ENCODE assay signal across 28 mouse cellular contexts in the genomic region with DNA sequence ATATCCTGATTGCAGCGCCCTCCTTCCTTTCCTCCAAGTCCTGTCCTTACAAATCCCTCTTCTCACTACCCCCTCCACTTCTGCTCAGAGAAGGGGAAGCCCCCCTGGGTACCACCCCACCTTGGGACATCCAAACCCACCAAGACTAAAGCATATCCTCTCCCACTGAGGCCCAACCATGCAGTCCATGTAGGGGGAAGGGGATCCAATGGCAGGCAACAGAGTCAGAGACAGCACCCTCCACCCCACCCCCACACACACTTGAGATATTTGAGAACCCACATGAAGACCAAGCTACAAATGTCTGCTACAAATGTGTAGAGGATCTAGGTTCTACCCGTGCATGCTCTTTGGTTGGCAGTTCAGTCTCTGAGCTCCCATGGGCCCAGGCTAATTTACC.
"Had no signal": no experiment of that assay in that cellular context is flagged by ENCODE, and none has a peak within 500 bp of the region (broad histone marks: within the 10 kb centered on the region; RNA-seq: fewer than 3 reads in every experiment).

No protein-coding gene starts in this region.

- H3K27ac ChIP-seq: embryonic facial prominence, embryonic 10.5 days; embryonic facial prominence, embryonic 12.5 days; embryonic facial prominence, embryonic 13.5 days; embryonic facial prominence, embryonic 15.5 days; forebrain, embryonic 10.5 days; forebrain, embryonic 12.5 days; forebrain, embryonic 13.5 days; forebrain, embryonic 15.5 days; gastrocnemius, adult 2 months; heart, adult 2 months had no signal

- H3K9ac ChIP-seq: embryonic facial prominence, embryonic 12.5 days; embryonic facial prominence, embryonic 13.5 days; embryonic facial prominence, embryonic 15.5 days; forebrain, embryonic 12.5 days; forebrain, embryonic 13.5 days; forebrain, embryonic 15.5 days; forebrain, postnatal 0 days had no signal

- H3K4me1 ChIP-seq: embryonic facial prominence, embryonic 10.5 days; embryonic facial prominence, embryonic 12.5 days; embryonic facial prominence, embryonic 13.5 days; embryonic facial prominence, embryonic 15.5 days; forebrain, embryonic 10.5 days; forebrain, embryonic 12.5 days; forebrain, embryonic 13.5 days; forebrain, embryonic 15.5 days had no signal

- DNase-seq: cerebellum, adult 18-20 months; cerebellum, adult 2 months; cerebellum, adult 8-10 months; cerebellum, adult 9-10 months; cerebellum, adult 9-11 months; cerebellum, postnatal 10 days; cerebellum, postnatal 14 days; cerebellum, postnatal 25 days; cerebellum, postnatal 36 days; embryo, embryonic 11 days; forebrain, postnatal 0 days; gastrocnemius, adult 2 months; gastrocnemius, postnatal 10 days; gastrocnemius, postnatal 14 days; gastrocnemius, postnatal 25 days; gastrocnemius, postnatal 36 days; heart, adult 2 months had no signal

- H3K4me3 ChIP-seq: embryonic facial prominence, embryonic 10.5 days; embryonic facial prominence, embryonic 12.5 days; embryonic facial prominence, embryonic 13.5 days; embryonic facial prominence, embryonic 15.5 days; erythroblast, embryonic 14.5 days; forebrain, embryonic 10.5 days; forebrain, embryonic 12.5 days; forebrain, embryonic 13.5 days; forebrain, embryonic 15.5 days; gastrocnemius, adult 2 months; heart, adult 2 months had no signal

- H3K9me3 ChIP-seq: embryonic facial prominence, embryonic 10.5 days; embryonic facial prominence, embryonic 12.5 days; embryonic facial prominence, embryonic 13.5 days; embryonic facial prominence, embryonic 15.5 days; forebrain, embryonic 10.5 days; forebrain, embryonic 12.5 days; forebrain, embryonic 13.5 days; forebrain, embryonic 15.5 days had no signal

- H3K4me2 ChIP-seq: embryonic facial prominence, embryonic 12.5 days; embryonic facial prominence, embryonic 13.5 days; embryonic facial prominence, embryonic 15.5 days; forebrain, embryonic 12.5 days; forebrain, embryonic 13.5 days; forebrain, embryonic 15.5 days had no signal

- ATAC-seq: forebrain, embryonic 13.5 days; forebrain, embryonic 14.5 days; forebrain, embryonic 15.5 days; forebrain, embryonic 16.5 days; forebrain, postnatal 0 days had no signal

- H3K27me3 ChIP-seq: embryonic facial prominence, embryonic 12.5 days; embryonic facial prominence, embryonic 13.5 days; embryonic facial prominence, embryonic 15.5 days; forebrain, embryonic 12.5 days; forebrain, embryonic 13.5 days; forebrain, embryonic 15.5 days had no signal
